Mouse (Mus musculus): Measurements from ENCODE around the gene Adam19. TPM values are rescaled to one million over a fixed set of nuclear protein-coding genes. Genes with fewer than 3 reads are reported as not detected.

Gene Adam19
- total RNA-seq, 2 experiments from 2014 or later: 1.7 to 4.1 TPM

GRCm38 (mm10) chr11:46092121-46092520, 36.3 kb downstream of the Adam19 start:
- no peak for ATAC-seq (replicated peaks; ENCODE audit: low FRiP score, poor library complexity, severe bottlenecking)

DNA sequence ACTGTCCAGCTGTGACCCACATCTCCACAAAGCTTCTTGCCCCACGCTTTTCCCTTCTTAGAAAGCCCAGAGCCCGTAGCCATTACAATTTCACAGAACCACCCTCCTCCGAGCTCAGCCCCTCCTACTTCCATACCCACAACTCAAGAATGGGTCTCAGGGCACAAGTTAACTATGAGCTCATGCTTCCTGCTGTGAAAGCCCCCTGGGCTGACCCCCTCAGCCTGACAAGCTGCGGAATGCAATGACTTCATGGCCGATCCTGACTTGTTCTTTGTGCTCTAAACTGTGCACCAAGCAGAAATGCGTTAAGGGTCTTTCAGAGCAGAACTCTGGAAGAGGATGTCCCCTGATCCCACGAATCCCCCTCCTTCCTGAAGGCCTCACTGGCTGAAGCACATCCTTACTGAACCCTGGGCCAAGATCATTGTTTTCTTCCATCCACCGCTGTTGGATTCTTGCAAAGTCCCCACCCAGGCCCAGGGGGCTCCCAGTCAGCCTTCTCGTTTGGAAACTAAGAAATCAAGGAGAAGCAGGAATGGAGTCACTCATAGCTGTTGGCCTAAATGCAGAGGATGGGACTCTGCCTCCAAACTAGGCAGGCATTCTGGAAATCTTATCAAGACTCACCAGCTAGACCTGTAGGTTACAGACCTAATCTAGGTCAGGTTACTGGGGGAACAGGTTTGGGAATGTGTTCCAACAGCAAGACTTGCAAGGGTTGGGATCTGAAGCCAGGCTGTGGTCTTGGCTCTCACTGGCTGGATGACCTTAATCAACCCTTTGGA, 39.9 kb downstream of the Adam19 start:
- no peak for ATAC-seq (replicated peaks; ENCODE audit: low FRiP score, poor library complexity, severe bottlenecking)

- ATAC-seq (replicated peaks; ENCODE audit: low FRiP score, poor library complexity, severe bottlenecking): no peak
These were observed 40.5 kb downstream of the Adam19 start for GRCm38 (mm10) chr11:46096265-46096649.

- ATAC-seq (replicated peaks; ENCODE audit: low FRiP score, poor library complexity, severe bottlenecking): no peak
These were observed 41.3 kb downstream of the Adam19 start for GRCm38 (mm10) chr11:46097062-46097461.

GRCm38 (mm10) chr11:46102107-46102506, 46.3 kb downstream of the Adam19 start:
- ATAC-seq (replicated peaks; ENCODE audit: low FRiP score, poor library complexity, severe bottlenecking): no peak

DNA sequence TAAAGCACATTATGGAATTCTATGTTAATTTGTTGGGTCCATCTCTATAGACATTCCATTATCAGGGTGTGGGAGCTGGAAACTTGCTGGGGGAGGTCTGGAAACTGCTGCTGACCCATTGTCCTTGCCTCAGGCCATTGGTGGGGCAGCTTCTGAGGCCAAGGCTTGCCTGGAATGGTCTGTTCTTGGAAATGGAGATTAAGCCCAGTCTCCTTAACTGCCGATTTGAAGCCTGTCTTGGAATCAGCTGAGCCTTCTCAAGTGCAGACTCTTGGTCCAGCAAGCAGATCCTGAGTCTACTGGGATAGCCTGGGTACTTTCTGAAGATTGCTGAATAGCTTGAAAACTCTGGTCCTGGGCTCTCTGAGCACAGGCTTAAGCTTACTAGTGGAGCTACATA, 51.3 kb downstream of the Adam19 start:
- no peak for ATAC-seq (replicated peaks; ENCODE audit: low FRiP score, poor library complexity, severe bottlenecking)

GRCm38 (mm10) chr11:46109206-46109605, 53.4 kb downstream of the Adam19 start:
- no peak for ATAC-seq (replicated peaks; ENCODE audit: low FRiP score, poor library complexity, severe bottlenecking)

DNA sequence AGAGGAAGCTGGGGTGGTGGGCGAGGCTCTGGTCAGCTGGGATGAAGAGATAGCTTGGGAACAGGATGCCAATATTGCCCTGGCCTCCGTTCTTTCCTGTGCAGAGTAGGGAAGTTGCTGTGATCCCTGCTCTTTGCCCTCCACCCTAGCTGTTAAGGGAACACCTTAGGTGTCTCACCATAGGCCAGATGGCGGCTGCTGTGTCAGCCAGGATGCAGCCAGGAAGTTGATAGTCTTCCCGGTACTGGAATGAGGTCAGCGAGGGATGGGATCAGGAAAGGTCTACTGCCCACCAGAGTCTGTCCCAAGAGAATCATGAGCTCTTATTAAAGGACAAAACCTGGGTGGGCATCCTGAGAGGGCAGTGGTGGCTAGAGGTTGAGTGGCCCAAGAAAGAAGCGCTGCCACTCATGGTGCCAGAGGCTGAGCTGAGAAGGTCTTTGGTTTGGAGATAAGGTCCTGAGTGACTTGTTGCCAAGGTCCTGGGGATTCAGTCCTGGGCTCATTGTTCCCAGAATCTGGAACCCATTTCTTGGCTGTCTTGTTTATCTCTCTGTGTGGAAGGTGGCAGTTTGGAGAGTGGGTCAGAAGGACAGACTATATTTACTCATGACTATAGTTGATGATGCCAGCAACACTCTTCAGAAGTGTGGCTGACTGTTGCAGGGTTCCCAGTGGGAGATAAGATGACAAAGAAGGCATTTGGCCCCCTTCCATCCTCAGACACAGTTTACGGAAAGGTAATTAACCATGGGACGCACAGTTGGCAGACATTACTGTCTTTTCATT, 54.6 kb downstream of the Adam19 start:
- no peak for ATAC-seq (replicated peaks; ENCODE audit: low FRiP score, poor library complexity, severe bottlenecking)

- ATAC-seq (replicated peaks; ENCODE audit: low FRiP score, poor library complexity, severe bottlenecking): no peak
These were observed 55.1 kb downstream of the Adam19 start for GRCm38 (mm10) chr11:46110945-46111287.

GRCm38 (mm10) chr11:46113211-46113610, 57.4 kb downstream of the Adam19 start:
- no peak for ATAC-seq (replicated peaks; ENCODE audit: low FRiP score, poor library complexity, severe bottlenecking)

- ATAC-seq (replicated peaks; ENCODE audit: low FRiP score, poor library complexity, severe bottlenecking): no peak
These were observed 58.4 kb downstream of the Adam19 start for GRCm38 (mm10) chr11:46114221-46114620.

DNA sequence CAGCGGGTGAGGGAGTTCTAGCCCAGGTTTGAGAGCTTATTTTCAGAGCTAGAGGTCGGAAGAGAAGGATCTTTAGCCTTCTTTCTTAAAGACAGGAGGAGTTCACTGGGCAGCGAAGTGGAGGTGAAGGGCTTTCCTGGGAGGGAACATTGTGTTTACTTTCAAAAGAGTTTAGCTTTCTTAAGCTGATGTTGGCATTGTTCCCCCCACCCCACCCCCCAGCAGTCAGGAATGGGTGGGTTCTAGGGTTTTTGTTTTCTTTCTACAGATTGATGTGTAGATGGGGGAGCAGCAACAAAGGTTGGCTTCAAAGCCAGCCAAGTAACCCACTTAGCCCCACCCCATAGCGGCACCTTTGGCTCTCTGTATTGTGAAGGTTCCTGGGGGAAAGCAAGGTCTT, 59.2 kb downstream of the Adam19 start:
- ATAC-seq (replicated peaks; ENCODE audit: low FRiP score, poor library complexity, severe bottlenecking): no peak

- no peak for ATAC-seq (replicated peaks; ENCODE audit: low FRiP score, poor library complexity, severe bottlenecking)
These were observed 59.8 kb downstream of the Adam19 start for GRCm38 (mm10) chr11:46115411-46116173.

DNA sequence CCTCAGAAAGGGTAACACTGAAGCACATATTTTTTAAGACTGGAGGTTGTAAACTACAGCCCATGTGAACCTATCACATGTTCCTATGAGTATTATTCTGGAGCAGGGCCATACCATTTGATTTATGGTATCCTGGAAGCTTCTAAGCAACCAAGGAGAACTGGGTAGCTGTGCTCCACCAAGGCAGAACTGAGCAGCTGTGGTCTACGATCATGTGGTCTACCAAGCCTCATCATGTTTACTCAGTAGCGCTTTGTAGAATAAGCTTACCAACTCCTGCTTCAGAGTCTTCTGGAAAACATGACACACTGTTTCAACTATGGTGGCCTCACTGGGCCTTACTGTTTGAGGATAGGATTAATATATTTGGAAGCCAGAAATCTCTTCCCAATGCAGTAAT, 60.7 kb downstream of the Adam19 start:
- no peak for ATAC-seq (replicated peaks; ENCODE audit: low FRiP score, poor library complexity, severe bottlenecking)

- no peak for ATAC-seq (replicated peaks; ENCODE audit: low FRiP score, poor library complexity, severe bottlenecking)
These were observed 63.8 kb downstream of the Adam19 start for GRCm38 (mm10) chr11:46119624-46120023.

- ATAC-seq (replicated peaks; ENCODE audit: low FRiP score, poor library complexity, severe bottlenecking): no peak
These were observed 64.3 kb downstream of the Adam19 start for GRCm38 (mm10) chr11:46120084-46120483.

- no peak for ATAC-seq (replicated peaks; ENCODE audit: low FRiP score, poor library complexity, severe bottlenecking)
These were observed 65.9 kb downstream of the Adam19 start for GRCm38 (mm10) chr11:46121666-46122065.

- no peak for ATAC-seq (replicated peaks; ENCODE audit: low FRiP score, poor library complexity, severe bottlenecking)
These were observed 67.1 kb downstream of the Adam19 start for GRCm38 (mm10) chr11:46122875-46123274.

DNA sequence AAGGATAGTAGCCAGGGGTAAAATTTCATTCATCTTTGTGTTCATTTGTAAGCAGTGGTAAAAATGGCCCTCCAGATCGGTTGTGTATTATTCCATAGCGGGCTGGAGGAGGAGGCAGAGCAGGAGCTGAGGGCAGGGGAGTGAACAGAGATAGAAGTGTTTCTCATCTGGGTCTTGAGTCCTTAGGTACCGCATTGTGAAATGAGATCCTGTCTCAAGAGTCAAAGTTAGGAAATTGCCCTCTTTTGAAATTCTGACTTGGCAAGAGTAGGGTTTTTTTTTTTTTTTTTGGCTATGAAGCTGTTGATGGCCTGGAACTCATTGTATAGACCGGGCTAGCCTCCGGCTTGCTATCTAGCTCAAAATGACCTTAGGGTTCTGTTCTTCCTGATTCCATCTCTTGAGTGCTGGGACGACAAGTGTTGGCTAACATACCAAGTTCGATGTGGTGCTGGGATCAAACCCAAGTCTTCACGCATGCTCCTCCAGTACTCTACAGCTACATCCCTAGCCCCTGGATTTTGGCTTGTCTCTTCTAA, 67.6 kb downstream of the Adam19 start:
- ATAC-seq (replicated peaks; ENCODE audit: low FRiP score, poor library complexity, severe bottlenecking): no peak

GRCm38 (mm10) chr11:46125093-46125834, 69.5 kb downstream of the Adam19 start:
- ATAC-seq (replicated peaks; ENCODE audit: low FRiP score, poor library complexity, severe bottlenecking): no peak
